Mouse (Mus musculus): ENCODE results near the gene Gm21671.
"Not testable (repeated sequence)": the region's sequence is repeated elsewhere in the genome, so short reads cannot be mapped to it uniquely, and the experiment has no call there.

GRCm38 (mm10) chr5:25957050-25957449 lies 2.8 kb upstream of the Gm21671 start:
- TF ChIP-seq CTCF (IDR thresholded peaks at IDR 0.05; ENCODE audit: borderline replicate concordance, insufficient read depth, low read length); POLR2A (IDR thresholded peaks at IDR 0.05; ENCODE audit: low read depth, low read length): not testable (repeated sequence)
